Mouse (Mus musculus) MEL (cell line): ENCODE results near the gene Plekha8. TPM values are rescaled to one million over a fixed set of nuclear protein-coding genes. Genes with fewer than 3 reads are reported as not detected.
A peak's percentile ranks its signal among the peaks of the same experiment; 100 is the strongest.

Experiments used
- DNase-seq: peaks from one replicate; pipeline ENCODE4 v3.0.0; 2011; ENCODE audit warnings: low read depth, low spot score
- H3K27ac ChIP-seq: 2 replicates; pipeline ENCODE4 v1.5.1; 2012; ENCODE audit warnings: low read depth, mild to moderate bottlenecking, control low read depth, low read length, moderate library complexity; ENCODE audit not compliant: control insufficient read depth
- H3K27me3 ChIP-seq, 2 experiments: fragments of 150-350 bp in 1 of 2; sonication (generic) in 1 of 2; 2 replicates each; pipeline ENCODE4 v1.6.1; 2012; ENCODE audit warnings: low read length in 2 of 2, mild to moderate bottlenecking in 2 of 2, improper control_type of control experiment in 1 of 2, moderate library complexity in 1 of 2; ENCODE audit not compliant: insufficient read depth in 2 of 2, control insufficient read depth in 1 of 2
- H3K36me3 ChIP-seq, 2 experiments: 2 replicates each; pipeline ENCODE4 v1.6.1; 2012 to 2014; ENCODE audit warnings: low read length in 2 of 2, improper control_type of control experiment in 1 of 2, inconsistent platforms in 1 of 2, mild to moderate bottlenecking in 1 of 2; ENCODE audit not compliant: insufficient read depth in 2 of 2, control insufficient read depth in 1 of 2
- H3K4me1 ChIP-seq, 2 experiments: fragments of 150-350 bp in 1 of 2; sonication (generic) in 1 of 2; 2 replicates each; pipeline ENCODE4 v1.6.1; 2012; ENCODE audit warnings: low read length in 2 of 2, improper control_type of control experiment in 1 of 2, mild to moderate bottlenecking in 1 of 2; ENCODE audit not compliant: insufficient read depth in 2 of 2, control insufficient read depth in 1 of 2
- H3K4me3 ChIP-seq, 2 experiments: fragments of 150-350 bp in 1 of 2; sonication (generic) in 1 of 2; 2 replicates each; pipeline ENCODE4 v1.5.1; 2012; ENCODE audit warnings: low read depth in 2 of 2, low read length in 2 of 2, mild to moderate bottlenecking in 2 of 2, moderate library complexity in 2 of 2, control low read depth in 1 of 2, improper control_type of control experiment in 1 of 2; ENCODE audit not compliant: control insufficient read depth in 1 of 2, insufficient read depth in 1 of 2
- H3K79me2 ChIP-seq: 2 replicates; pipeline ENCODE4 v1.6.1; 2012; ENCODE audit warnings: mild to moderate bottlenecking, low read length, moderate library complexity; ENCODE audit not compliant: control insufficient read depth, poor library complexity, insufficient read depth
- H3K9ac ChIP-seq: 2 replicates; pipeline ENCODE4 v1.6.1; 2012; ENCODE audit warnings: low read depth, mild to moderate bottlenecking, control low read depth, low read length, moderate library complexity; ENCODE audit not compliant: control insufficient read depth, poor library complexity, severe bottlenecking
- H3K9me3 ChIP-seq: fragments of 150-350 bp; sonication (generic); replicated peaks from 2 replicates; pipeline ENCODE4 v1.6.1; 2012; ENCODE audit warnings: mild to moderate bottlenecking, low read length, improper control_type of control experiment, moderate library complexity; ENCODE audit not compliant: insufficient read depth
- CHD2 ChIP-seq: IDR thresholded peaks from 2 replicates; pipeline ENCODE4 v1.6.1; 2011; ENCODE audit warnings: low read length, improper control_type of control experiment
- CTCF ChIP-seq, 3 experiments: IDR thresholded peaks in 2 of 3; conservative IDR thresholded peaks in 1 of 3; 2 replicates each; pipeline ENCODE4 v1.5.1; 2011 to 2012; ENCODE audit warnings: low read length in 3 of 3, low read depth in 2 of 3, mild to moderate bottlenecking in 2 of 3, improper control_type of control experiment in 1 of 3, inconsistent platforms in 1 of 3, mixed read lengths in 1 of 3, moderate library complexity in 1 of 3; ENCODE audit not compliant: control insufficient read depth in 1 of 3, insufficient read depth in 1 of 3, poor library complexity in 1 of 3, severe bottlenecking in 1 of 3
- E2F4 ChIP-seq: IDR thresholded peaks from 2 replicates; pipeline ENCODE4 v1.6.1; 2011; ENCODE audit warnings: low read depth, low read length, improper control_type of control experiment, borderline replicate concordance
- ELF1 ChIP-seq: IDR thresholded peaks from 2 replicates; pipeline ENCODE4 v1.6.1; 2014; ENCODE audit warnings: low read depth, mild to moderate bottlenecking, inconsistent platforms, low read length, improper control_type of control experiment, moderate library complexity
- EP300 ChIP-seq, 2 experiments: IDR thresholded peaks; 2 replicates each; pipeline ENCODE4 v1.6.1; 2011; ENCODE audit warnings: improper control_type of control experiment in 2 of 2, low read length in 2 of 2, low read depth in 1 of 2, mild to moderate bottlenecking in 1 of 2
- ETS1 ChIP-seq: IDR thresholded peaks from 2 replicates; pipeline ENCODE4 v1.6.1; 2012; ENCODE audit warnings: low read depth, mild to moderate bottlenecking, inconsistent platforms, low read length, improper control_type of control experiment, moderate library complexity
- HCFC1 ChIP-seq: IDR thresholded peaks from 2 replicates; pipeline ENCODE4 v1.6.1; 2012; ENCODE audit warnings: low read depth, mild to moderate bottlenecking, inconsistent platforms, low read length, improper control_type of control experiment, moderate library complexity
- JUND ChIP-seq: IDR thresholded peaks from 2 replicates; pipeline ENCODE4 v1.6.1; 2011; ENCODE audit warnings: low read depth, mild to moderate bottlenecking, improper control_type of control experiment, low read length
- KAT2A ChIP-seq: conservative IDR thresholded peaks from 2 replicates; pipeline ENCODE4 v1.6.1; 2012; ENCODE audit warnings: low read depth, low read length, improper control_type of control experiment, inconsistent platforms
- MAFK ChIP-seq: IDR thresholded peaks from 2 replicates; pipeline ENCODE4 v1.6.1; 2011; ENCODE audit warnings: low read depth, mild to moderate bottlenecking, low read length, improper control_type of control experiment, borderline replicate concordance
- MAX ChIP-seq: IDR thresholded peaks from 2 replicates; pipeline ENCODE4 v1.6.1; 2011; ENCODE audit warnings: low read length, improper control_type of control experiment
- MAZ ChIP-seq: IDR thresholded peaks from 2 replicates; pipeline ENCODE4 v1.6.1; 2012; ENCODE audit warnings: low read depth, mild to moderate bottlenecking, inconsistent platforms, low read length, improper control_type of control experiment
- MEF2A ChIP-seq: IDR thresholded peaks from 2 replicates; pipeline ENCODE4 v1.6.1; 2014; ENCODE audit warnings: low read depth, mild to moderate bottlenecking, inconsistent platforms, low read length, improper control_type of control experiment; ENCODE audit not compliant: poor library complexity, insufficient replicate concordance, severe bottlenecking; ENCODE audit errors: extremely low read depth
- MYB ChIP-seq: IDR thresholded peaks from 2 replicates; pipeline ENCODE4 v1.6.1; 2011; ENCODE audit warnings: mild to moderate bottlenecking, low read depth, low read length, improper control_type of control experiment
- MYC ChIP-seq: IDR thresholded peaks from 2 replicates; pipeline ENCODE4 v1.6.1; 2011; ENCODE audit warnings: low read depth, mild to moderate bottlenecking, low read length, improper control_type of control experiment, moderate library complexity
- NELFE ChIP-seq: IDR thresholded peaks from 2 replicates; pipeline ENCODE4 v1.6.1; 2011; ENCODE audit warnings: low read depth, low read length, improper control_type of control experiment
- NRF1 ChIP-seq: IDR thresholded peaks from 2 replicates; pipeline ENCODE4 v1.6.1; 2014; ENCODE audit warnings: low read depth, mild to moderate bottlenecking, inconsistent platforms, low read length, improper control_type of control experiment, moderate library complexity; ENCODE audit not compliant: poor library complexity, insufficient read depth, severe bottlenecking
- POLR2A ChIP-seq, 2 experiments: IDR thresholded peaks; 2 replicates each; pipeline ENCODE4 v1.6.1; 2011 to 2012; ENCODE audit warnings: low read length in 2 of 2, mild to moderate bottlenecking in 2 of 2, control low read depth in 1 of 2, improper control_type of control experiment in 1 of 2, low read depth in 1 of 2, moderate library complexity in 1 of 2; ENCODE audit not compliant: control insufficient read depth in 1 of 2, insufficient read depth in 1 of 2, poor library complexity in 1 of 2
- POLR2AphosphoS2 ChIP-seq: IDR thresholded peaks from 2 replicates; pipeline ENCODE4 v1.6.1; 2011; ENCODE audit warnings: low read length, improper control_type of control experiment
- RCOR1 ChIP-seq: IDR thresholded peaks from 2 replicates; pipeline ENCODE4 v1.6.1; 2012; ENCODE audit warnings: low read depth, mild to moderate bottlenecking, inconsistent platforms, low read length, improper control_type of control experiment
- SIN3A ChIP-seq: IDR thresholded peaks from 2 replicates; pipeline ENCODE4 v1.6.1; 2012; ENCODE audit warnings: low read length, improper control_type of control experiment, inconsistent platforms
- SMC3 ChIP-seq: IDR thresholded peaks from 2 replicates; pipeline ENCODE4 v1.6.1; 2011; ENCODE audit warnings: low read depth, low read length, improper control_type of control experiment
- TAL1 ChIP-seq: IDR thresholded peaks from 2 replicates; pipeline ENCODE4 v1.6.1; 2012; ENCODE audit warnings: mild to moderate bottlenecking, inconsistent platforms, low read length, moderate library complexity, mixed read lengths
- TBP ChIP-seq: IDR thresholded peaks from 2 replicates; pipeline ENCODE4 v1.8.0; 2011; ENCODE audit warnings: low read depth, low read length, improper control_type of control experiment
- UBTF ChIP-seq: IDR thresholded peaks from 2 replicates; pipeline ENCODE4 v1.6.1; 2012; ENCODE audit warnings: low read depth, mild to moderate bottlenecking, inconsistent platforms, low read length, improper control_type of control experiment, moderate library complexity, borderline replicate concordance; ENCODE audit not compliant: insufficient read depth
- USF1 ChIP-seq: IDR thresholded peaks from 2 replicates; pipeline ENCODE4 v1.6.1; 2014; ENCODE audit warnings: low read depth, mild to moderate bottlenecking, inconsistent platforms, low read length, improper control_type of control experiment, moderate library complexity
- USF2 ChIP-seq, 2 experiments: IDR thresholded peaks; 2 replicates each; pipeline ENCODE4 v1.6.1; 2011 to 2012; ENCODE audit warnings: improper control_type of control experiment in 2 of 2, low read length in 2 of 2, borderline replicate concordance in 1 of 2, inconsistent platforms in 1 of 2, low read depth in 1 of 2, mild to moderate bottlenecking in 1 of 2; ENCODE audit not compliant: insufficient read depth in 1 of 2
- ZC3H11A ChIP-seq: IDR thresholded peaks from 2 replicates; pipeline ENCODE4 v1.6.1; 2012; ENCODE audit warnings: low read depth, mild to moderate bottlenecking, inconsistent platforms, low read length, improper control_type of control experiment
- ZMIZ1 ChIP-seq: IDR thresholded peaks from 2 replicates; pipeline ENCODE4 v1.6.1; 2012; ENCODE audit warnings: low read depth, mild to moderate bottlenecking, inconsistent platforms, low read length, improper control_type of control experiment, moderate library complexity
- ZNF384 ChIP-seq: IDR thresholded peaks from 2 replicates; pipeline ENCODE4 v1.6.1; 2012; ENCODE audit warnings: low read depth, mild to moderate bottlenecking, inconsistent platforms, low read length, improper control_type of control experiment
- polyA plus RNA-seq, 2 experiments: library from polyadenylated mRNA; stranded (reverse) in 1 of 2; unstranded in 1 of 2; fragments of >175 nt in 1 of 2; fragments of >200 nt in 1 of 2; gene quantifications; 2 replicates each; pipeline versions ENCODE4 v1.2.1 to v1.2.4; 2012; ENCODE audit warnings: low replicate concordance in 2 of 2, low read depth in 1 of 2; ENCODE audit not compliant: insufficient read length in 2 of 2, insufficient read depth in 1 of 2, missing spikeins in 1 of 2
- total RNA-seq: library from RNA; depleted of rRNA; stranded (reverse); fragments of 300-350 nt; gene quantifications from 2 replicates; pipeline ENCODE4 v1.2.3, GENCODE M21; 2012

Gene Plekha8
- total and polyA plus RNA-seq, 3 experiments, result 11.6 to 16.8 TPM; not detected in 1

DNA sequence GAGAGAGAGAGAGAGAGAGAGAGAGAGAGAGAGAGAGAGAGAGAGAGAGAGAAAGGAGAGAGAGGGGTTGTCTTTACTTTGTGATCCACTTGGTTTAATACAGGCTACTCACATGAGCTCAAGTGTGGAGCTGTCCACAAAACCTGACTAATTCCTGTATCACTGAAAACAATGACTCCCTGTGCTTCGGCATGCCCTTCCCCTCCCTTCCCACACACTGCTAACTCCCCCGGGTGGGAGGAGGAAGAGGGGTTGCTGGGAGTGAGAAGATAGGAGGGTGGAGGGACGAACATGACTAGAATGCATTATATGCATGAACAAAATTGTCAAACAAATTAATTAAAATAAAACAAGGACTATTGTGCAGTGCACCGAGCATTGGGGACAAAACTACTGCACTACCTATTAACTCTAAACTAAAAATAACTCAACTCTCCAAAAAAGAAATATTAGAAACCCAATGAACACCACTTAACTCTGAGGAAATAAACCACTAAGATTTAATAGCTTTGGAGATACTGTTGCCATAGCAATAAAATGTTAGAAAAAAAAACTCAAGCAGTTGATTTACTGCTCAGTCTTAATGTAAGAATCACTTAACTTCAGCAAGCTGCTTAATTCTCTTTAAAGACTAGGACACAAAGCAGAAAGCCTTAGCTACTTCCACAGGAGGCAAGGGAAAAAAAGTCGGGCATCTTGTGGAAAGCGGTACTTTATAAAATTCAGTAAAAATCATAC, 21.5 kb upstream of the Plekha8 start:
- Histone ChIP-seq H3K9ac (no peak overlapping the region), H3K27me3 (no peaks in the 10 kb centered on the region; a peak in 2 of 4 replicates), H3K4me3 (no peak overlapping the region), H3K27ac (no peak overlapping the region), H3K9me3 (no peaks in the 10 kb centered on the region)
- no peak for TF ChIP-seq MYB
- TF ChIP-seq UBTF, result no peak
- TF ChIP-seq SMC3, result no peak
- no peak for TF ChIP-seq USF2 (IDR thresholded peaks at IDR 0.05; ENCODE audit: borderline replicate concordance in 1 of 2, insufficient read depth in 1 of 2, low read depth in 1 of 2, low read length in 2 of 2)
- TF ChIP-seq TAL1, result no peak
- TF ChIP-seq MAX, result no peak
- TF ChIP-seq, all 39 proteins: peak for 0
- H3K36me3 ChIP-seq, result peaks cover 0 to 2% of the 10 kb centered on the region in 2 experiments; a peak in 1 of 4 replicates
- no peaks in the 10 kb centered on the region for H3K79me2 ChIP-seq
- H3K4me1 ChIP-seq, result peaks cover 0 to 3% of the 10 kb centered on the region in 2 experiments; a peak in 1 of 4 replicates
- DNase-seq, result no peak

DNA sequence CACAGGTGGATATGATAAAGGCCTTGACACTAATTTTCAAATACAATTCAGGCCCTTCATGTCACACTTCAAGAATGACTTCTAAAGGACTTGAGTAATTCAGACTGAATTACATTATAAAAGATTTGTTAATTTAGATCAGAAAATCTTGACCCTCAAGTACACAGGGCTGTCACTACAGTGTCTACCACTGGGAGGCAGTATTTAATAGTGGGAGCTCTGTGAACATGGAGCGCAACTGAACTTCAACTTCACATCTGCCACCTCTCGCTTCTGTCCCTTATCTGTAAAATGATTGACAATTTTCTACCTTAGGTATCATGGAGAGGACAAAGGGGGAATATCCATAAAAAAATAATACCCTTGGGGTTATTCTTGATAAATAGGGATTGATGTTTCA, 8.7 kb upstream of the Plekha8 start:
- peak; percentile 68 for DNase-seq
- Histone ChIP-seq H3K36me3 (no peaks in the 10 kb centered on the region), H3K4me1 (no peaks in the 10 kb centered on the region), H3K4me3 (no peak overlapping the region), H3K27me3 (no peaks in the 10 kb centered on the region), H3K79me2 (no peaks in the 10 kb centered on the region), H3K9me3 (no peaks in the 10 kb centered on the region), H3K27ac (no peak overlapping the region), H3K9ac (no peak overlapping the region)
- no peak for TF ChIP-seq JUND
- peak; percentile 71 for TF ChIP-seq ZC3H11A
- no peak for TF ChIP-seq E2F4
- TF ChIP-seq ETS1, result no peak
- TF ChIP-seq USF1, result no peak
- TF ChIP-seq USF2 (IDR thresholded peaks at IDR 0.05; ENCODE audit: borderline replicate concordance in 1 of 2, insufficient read depth in 1 of 2, low read depth in 1 of 2, low read length in 2 of 2), result no peak
- no peak for TF ChIP-seq UBTF
- no peak for TF ChIP-seq CHD2
- no peak for TF ChIP-seq HCFC1
- TF ChIP-seq MYC, result no peak
- no peak for TF ChIP-seq ZNF384
- TF ChIP-seq RCOR1, result no peak
- TF ChIP-seq KAT2A, result no peak
- TF ChIP-seq ZMIZ1, result no peak
- TF ChIP-seq MAZ, result no peak
- TF ChIP-seq TAL1, result no peak
- no peak for TF ChIP-seq NRF1
- TF ChIP-seq POLR2A (IDR thresholded peaks at IDR 0.05; ENCODE audit: control insufficient read depth in 1 of 2, insufficient read depth in 1 of 2, low read depth in 1 of 2, low read length in 2 of 2, poor library complexity in 1 of 2), result no peak
- no peak for TF ChIP-seq SIN3A
- no peak for TF ChIP-seq EP300 (IDR thresholded peaks at IDR 0.05; ENCODE audit: low read depth in 1 of 2, low read length in 2 of 2)
- no peak for TF ChIP-seq ELF1
- no peak for TF ChIP-seq MAX
- no peak for TF ChIP-seq POLR2AphosphoS2
- TF ChIP-seq MEF2A, result no peak
- no peak for TF ChIP-seq TBP
- no peak for TF ChIP-seq MAFK
- TF ChIP-seq CTCF (IDR thresholded peaks at IDR 0.05 in 2 of 3, conservative IDR thresholded peaks at IDR 0.05 in 1 of 3; ENCODE audit: control insufficient read depth in 1 of 3, insufficient read depth in 1 of 3, low read depth in 2 of 3, low read length in 3 of 3, poor library complexity in 1 of 3, severe bottlenecking in 1 of 3), result peak; percentile 52 to 85 (median 70)
- TF ChIP-seq NELFE, result no peak
- TF ChIP-seq MYB, result no peak
